Mouse (Mus musculus) limb, embryonic 15.5 days (tissue): ENCODE data around the gene Ugt1a8. TPM values are rescaled to one million over a fixed set of nuclear protein-coding genes. Genes with fewer than 3 reads are reported as not detected.
A peak's percentile ranks its signal among the peaks of the same experiment; 100 is the strongest.

ENCODE experiments used
- ATAC-seq: fragments of 200-750 bp; cut with Nextera tagmentation; 2 replicates; pipeline ENCODE4 v1.8.0; 2017; ENCODE audit warnings: low read depth, moderate TSS enrichment; ENCODE audit not compliant: insufficient number of reproducible peaks, low FRiP score, low TSS enrichment
- H3K27ac ChIP-seq: fragments of 300-500 bp; sonication (generic); 2 replicates; pipeline ENCODE4 v1.5.1; 2015; ENCODE audit warnings: moderate library complexity, mild to moderate bottlenecking, inconsistent platforms
- H3K27me3 ChIP-seq: fragments of 300-500 bp; sonication (generic); 2 replicates; pipeline ENCODE4 v1.6.1; 2015; ENCODE audit warnings: inconsistent platforms
- H3K36me3 ChIP-seq: fragments of 300-500 bp; sonication (generic); 2 replicates; pipeline ENCODE4 v1.6.1; 2015; ENCODE audit warnings: inconsistent platforms
- H3K4me1 ChIP-seq: fragments of 300-500 bp; sonication (generic); 2 replicates; pipeline ENCODE4 v1.6.1; 2015; ENCODE audit warnings: inconsistent platforms
- H3K4me2 ChIP-seq: fragments of 300-500 bp; sonication (generic); 2 replicates; pipeline ENCODE4 v1.6.1; 2015; ENCODE audit warnings: mild to moderate bottlenecking, inconsistent platforms
- H3K4me3 ChIP-seq: fragments of 300-500 bp; sonication (generic); 2 replicates; pipeline ENCODE4 v1.5.1; 2015; ENCODE audit warnings: mild to moderate bottlenecking, inconsistent platforms
- H3K9ac ChIP-seq: fragments of 300-500 bp; sonication (generic); 2 replicates; pipeline ENCODE4 v1.6.1; 2015; ENCODE audit warnings: inconsistent platforms
- H3K9me3 ChIP-seq: fragments of 300-500 bp; sonication (generic); 2 replicates; pipeline ENCODE4 v1.6.1; 2016; ENCODE audit warnings: inconsistent platforms
- WGBS: fragments of 180-500 bp; shearing (Covaris S2); methylation state at CpG from one replicate; pipeline ENCODE4 v1.1.7; 2015; 5-methylcytosine and 5-hydroxymethylcytosine counted together
- polyA plus RNA-seq: library from polyadenylated mRNA; unstranded; fragments of >200 nt; fragmentation: Nextera tagmentation; extraction: Ambion mirVana; gene quantifications from 2 replicates; pipeline ENCODE4 v1.2.1, GENCODE M21; 2015

Gene Ugt1a8
- polyA plus RNA-seq, 1 experiment from 2014 or later, result not detected

DNA sequence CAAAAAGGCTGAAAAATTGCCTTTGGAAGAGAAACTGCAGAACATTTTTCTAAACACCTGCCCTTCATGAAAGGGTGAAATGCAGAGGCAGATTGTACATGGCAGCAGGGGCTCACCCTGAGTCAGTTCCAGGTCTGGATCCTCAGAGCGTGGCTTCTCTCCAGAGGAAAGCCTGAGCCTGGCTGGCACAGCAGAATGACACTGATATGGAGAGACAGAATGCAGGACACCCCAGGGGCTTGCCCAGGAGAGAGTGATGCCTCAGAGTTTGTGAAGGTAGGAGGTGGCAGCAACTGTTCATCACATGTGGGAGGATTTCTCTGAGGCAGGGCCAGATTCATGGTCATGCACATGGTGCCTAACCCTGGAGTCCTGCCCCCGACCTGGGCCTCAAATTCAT, 112.4 kb downstream of the Ugt1a8 start:
- Histone ChIP-seq H3K9me3 (no peaks in the 10 kb centered on the region), H3K27me3 (no peaks in the 10 kb centered on the region), H3K27ac (no peak overlapping the region), H3K36me3 (no peaks in the 10 kb centered on the region), H3K4me1 (0 out of 2 replicates have a peak, but pooled peaks cover under 1% of the 10 kb centered on the region), H3K9ac (no peak overlapping the region), H3K4me3 (no peak overlapping the region), H3K4me2 (no peak overlapping the region)
- WGBS, result 74% methylated on average over 2 of the region's 2 CpGs
- ATAC-seq, result no peak

DNA sequence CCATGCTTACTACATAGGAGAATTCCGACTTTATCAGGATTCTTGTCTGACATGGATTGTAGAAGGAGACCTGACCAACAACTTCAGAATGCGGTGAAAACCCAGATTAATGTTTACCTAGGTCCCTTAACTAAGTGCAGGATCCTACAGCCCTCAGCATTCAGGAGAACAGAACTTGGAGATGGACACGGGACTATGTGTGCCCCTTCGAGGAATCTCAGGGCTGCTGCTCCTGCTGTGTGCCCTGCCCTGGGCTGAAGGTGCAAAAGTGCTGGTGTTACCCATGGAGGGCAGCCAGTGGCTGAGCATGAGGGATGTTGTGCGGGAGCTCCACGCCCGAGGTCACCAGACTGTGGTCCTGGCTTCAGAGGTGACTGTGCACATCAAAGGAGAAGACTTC, 112.8 kb downstream of the Ugt1a8 start, which contains the start of gene Ugt1a2:
Gene Ugt1a2 (plus strand): TSS at position 146 of the 400 bp plus-strand sequence.
- H3K4me2 ChIP-seq, result no peak within 1 kb of the TSS
- ATAC-seq, result no peak
- 77% methylated on average over 7 of the region's 7 CpGs for WGBS

DNA sequence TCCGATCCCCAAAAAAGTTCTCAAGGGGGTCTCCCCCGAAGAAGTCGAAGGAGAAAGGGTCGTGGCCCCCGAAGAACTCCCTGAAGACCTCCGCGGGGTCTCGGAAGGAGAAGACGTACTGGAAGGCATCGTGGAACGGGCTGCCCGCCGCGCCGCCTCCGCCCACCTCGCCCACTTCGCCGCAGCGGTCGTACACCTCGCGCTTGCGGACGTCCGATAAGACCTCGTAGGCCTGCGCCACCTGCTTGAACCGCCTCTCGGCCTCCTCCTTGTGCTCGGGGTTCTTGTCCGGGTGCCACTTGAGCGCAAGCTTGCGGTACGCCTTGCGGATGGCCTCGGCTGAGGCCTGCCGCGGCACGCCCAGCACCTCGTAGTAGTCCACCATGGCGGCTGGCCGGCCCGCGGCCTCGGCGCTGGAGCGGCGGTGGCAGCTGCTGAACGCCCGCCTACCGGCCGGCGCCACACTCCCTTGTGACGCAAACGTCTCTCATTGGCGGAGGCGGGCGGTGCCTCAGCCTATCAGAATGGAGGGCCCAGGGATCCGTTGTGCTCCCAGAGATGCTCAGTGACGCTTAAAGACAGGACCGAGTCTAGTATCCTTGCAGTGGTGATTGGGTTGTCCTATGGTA, 117.8 kb downstream of the Ugt1a8 start, which contains the start of gene Dnajb3:
Gene Dnajb3 (minus strand): TSS at position 489 of the 629 bp plus-strand sequence.
- H3K9ac ChIP-seq, result peak within 1 kb of the TSS; percentile 54
- no peaks in the 10 kb centered on the region for H3K27me3 ChIP-seq
- WGBS, result 6% methylated on average over 62 of the region's 62 CpGs
- peak; percentile 92 for ATAC-seq
- H3K27ac ChIP-seq, result no peak within 1 kb of the TSS
- H3K4me2 ChIP-seq, result peak within 1 kb of the TSS; percentile 87
- H3K4me3 ChIP-seq, result peak within 1 kb of the TSS; percentile 54
- H3K9me3 ChIP-seq, result no peaks in the 10 kb centered on the region
- H3K4me1 ChIP-seq, result peaks cover 10% of the 10 kb centered on the region
- H3K36me3 ChIP-seq, result no peaks in the 10 kb centered on the region

More for the DNA sequence above, 112.8 kb downstream of the Ugt1a8 start, which contains the start of gene Ugt1a2:
- no peaks in the 10 kb centered on the region for H3K9me3 ChIP-seq
- H3K4me1 ChIP-seq, result peaks cover 4% of the 10 kb centered on the region
- no peaks in the 10 kb centered on the region for H3K27me3 ChIP-seq
- H3K36me3 ChIP-seq, result no peaks in the 10 kb centered on the region
- H3K27ac ChIP-seq, result no peak within 1 kb of the TSS
- no peak within 1 kb of the TSS for H3K4me3 ChIP-seq
- H3K9ac ChIP-seq, result no peak within 1 kb of the TSS

DNA sequence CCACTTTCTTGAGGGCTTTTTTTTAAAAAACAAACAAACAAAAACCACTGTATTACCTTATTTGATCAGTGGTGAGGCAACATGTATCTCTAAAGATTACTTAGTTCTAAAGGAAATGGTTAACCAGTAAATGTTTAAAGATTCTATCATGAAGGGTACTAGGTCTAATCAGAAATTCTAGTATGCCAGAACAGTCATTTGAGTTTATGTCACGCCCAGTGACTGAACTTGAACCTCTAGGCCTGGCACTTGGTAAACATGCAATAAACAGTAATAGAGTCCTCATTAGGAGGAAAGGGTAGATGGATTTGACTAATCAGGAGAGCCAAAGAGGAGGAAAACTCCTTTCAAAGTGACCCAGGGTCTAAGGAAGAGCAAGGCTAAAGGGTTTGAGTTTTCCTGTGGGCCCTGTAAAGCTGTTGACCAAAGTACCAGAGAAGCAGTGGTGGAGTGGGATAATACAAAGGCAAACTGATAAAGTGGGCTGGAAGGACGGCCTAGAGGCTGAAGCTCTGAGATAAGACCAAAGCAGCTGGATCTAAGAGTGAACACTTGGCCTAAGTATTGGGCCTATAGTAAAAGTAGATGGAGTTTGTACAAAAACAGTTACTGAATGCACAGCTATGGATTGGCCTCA, 119.3 kb downstream of the Ugt1a8 start:
- Histone ChIP-seq H3K36me3 (no peaks in the 10 kb centered on the region), H3K4me1 (peaks cover 10% of the 10 kb centered on the region), H3K27ac (no peak overlapping the region), H3K27me3 (no peaks in the 10 kb centered on the region), H3K4me3 (no peak overlapping the region), H3K9me3 (peaks cover 7% of the 10 kb centered on the region), H3K4me2 (no peak overlapping the region), H3K9ac (no peak overlapping the region)
- 73% methylated on average over 2 of the region's 2 CpGs for WGBS
- ATAC-seq, result no peak

DNA sequence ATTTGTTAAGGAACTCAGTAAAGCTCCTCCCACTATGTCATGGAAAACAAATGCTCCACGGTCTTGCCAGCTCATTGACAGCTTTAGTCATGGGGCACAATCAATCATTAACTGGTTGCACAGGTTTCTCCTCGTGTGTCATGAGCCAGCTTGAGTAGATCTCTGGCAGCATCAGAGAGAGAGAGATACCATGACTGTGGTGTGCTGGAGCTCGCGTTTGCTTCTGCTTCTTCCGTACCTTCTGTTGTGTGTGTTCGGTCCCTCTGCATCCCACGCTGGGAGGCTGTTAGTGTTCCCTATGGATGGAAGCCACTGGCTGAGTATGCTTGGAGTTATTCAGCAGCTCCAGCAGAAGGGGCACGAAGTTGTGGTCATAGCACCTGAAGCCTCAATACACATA, 124.2 kb downstream of the Ugt1a8 start, which contains the start of gene Ugt1a1:
Gene Ugt1a1 (plus strand): TSS at position 148 of the 400 bp plus-strand sequence.
- Histone ChIP-seq H3K27me3 (no peaks in the 10 kb centered on the region), H3K27ac (no peak within 1 kb of the TSS), H3K4me1 (no peaks in the 10 kb centered on the region), H3K36me3 (no peaks in the 10 kb centered on the region), H3K9me3 (peaks cover 44% of the 10 kb centered on the region), H3K4me3 (no peak within 1 kb of the TSS), H3K4me2 (no peak within 1 kb of the TSS), H3K9ac (no peak within 1 kb of the TSS)
- WGBS, result 66% methylated on average over 8 of the region's 8 CpGs
- ATAC-seq, result no peak

DNA sequence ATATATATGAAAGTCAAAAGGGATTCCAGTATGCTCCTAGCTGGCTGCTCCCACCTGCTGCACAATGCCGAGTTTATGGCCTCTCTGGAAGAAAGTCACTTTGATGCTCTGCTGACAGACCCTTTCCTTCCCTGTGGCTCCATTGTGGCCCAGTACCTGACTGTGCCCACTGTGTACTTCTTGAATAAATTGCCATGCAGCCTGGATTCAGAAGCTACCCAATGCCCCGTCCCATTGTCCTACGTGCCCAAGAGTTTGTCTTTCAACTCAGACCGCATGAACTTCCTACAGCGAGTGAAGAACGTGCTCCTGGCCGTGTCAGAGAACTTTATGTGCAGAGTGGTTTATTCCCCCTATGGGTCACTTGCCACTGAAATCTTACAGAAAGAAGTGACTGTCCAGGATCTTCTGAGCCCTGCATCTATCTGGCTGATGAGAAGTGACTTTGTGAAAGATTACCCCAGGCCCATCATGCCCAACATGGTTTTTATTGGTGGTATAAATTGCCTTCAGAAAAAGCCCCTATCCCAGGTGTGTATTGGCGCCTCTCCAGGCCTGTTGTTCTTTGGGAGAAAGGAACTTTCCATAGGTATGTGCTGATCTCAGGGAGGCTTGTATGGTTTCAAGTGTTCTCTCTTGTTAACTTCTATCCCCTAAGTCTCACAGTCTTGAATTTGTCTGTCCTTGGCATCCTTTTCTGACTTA, 124.9 kb downstream of the Ugt1a8 start:
- Histone ChIP-seq H3K36me3 (no peaks in the 10 kb centered on the region), H3K4me3 (no peak overlapping the region), H3K27ac (no peak overlapping the region), H3K4me2 (no peak overlapping the region), H3K4me1 (no peaks in the 10 kb centered on the region), H3K9me3 (peaks cover 50% of the 10 kb centered on the region), H3K9ac (no peak overlapping the region), H3K27me3 (no peaks in the 10 kb centered on the region)
- peak; percentile 49 for ATAC-seq
- 59% methylated on average over 8 of the region's 8 CpGs for WGBS

DNA sequence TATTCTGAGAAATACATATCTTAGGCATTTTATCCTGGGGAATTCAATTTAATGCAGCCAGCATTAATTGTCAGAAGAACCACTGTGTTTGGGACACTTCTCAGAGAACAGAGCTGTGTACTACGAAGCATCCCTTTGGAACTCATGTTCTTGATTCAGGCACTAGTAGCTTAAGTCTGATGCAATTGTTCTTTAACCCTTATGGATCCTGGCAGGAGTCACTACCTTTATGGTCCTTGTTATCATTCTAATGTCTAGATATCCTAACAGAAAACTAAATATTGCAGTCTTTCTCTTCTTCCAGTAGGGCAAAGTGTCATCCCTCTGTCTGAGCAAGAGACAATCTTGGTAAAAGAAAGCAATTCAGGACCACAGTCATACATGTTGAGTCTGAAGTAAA, 125.4 kb downstream of the Ugt1a8 start:
- Histone ChIP-seq H3K27me3 (no peaks in the 10 kb centered on the region), H3K9ac (no peak overlapping the region), H3K4me3 (no peak overlapping the region), H3K4me2 (no peak overlapping the region), H3K36me3 (no peaks in the 10 kb centered on the region), H3K27ac (no peak overlapping the region), H3K4me1 (no peaks in the 10 kb centered on the region), H3K9me3 (peaks cover 52% of the 10 kb centered on the region)
- 75% methylated on average over 1 of the region's 1 CpGs for WGBS
- ATAC-seq, result no peak

DNA sequence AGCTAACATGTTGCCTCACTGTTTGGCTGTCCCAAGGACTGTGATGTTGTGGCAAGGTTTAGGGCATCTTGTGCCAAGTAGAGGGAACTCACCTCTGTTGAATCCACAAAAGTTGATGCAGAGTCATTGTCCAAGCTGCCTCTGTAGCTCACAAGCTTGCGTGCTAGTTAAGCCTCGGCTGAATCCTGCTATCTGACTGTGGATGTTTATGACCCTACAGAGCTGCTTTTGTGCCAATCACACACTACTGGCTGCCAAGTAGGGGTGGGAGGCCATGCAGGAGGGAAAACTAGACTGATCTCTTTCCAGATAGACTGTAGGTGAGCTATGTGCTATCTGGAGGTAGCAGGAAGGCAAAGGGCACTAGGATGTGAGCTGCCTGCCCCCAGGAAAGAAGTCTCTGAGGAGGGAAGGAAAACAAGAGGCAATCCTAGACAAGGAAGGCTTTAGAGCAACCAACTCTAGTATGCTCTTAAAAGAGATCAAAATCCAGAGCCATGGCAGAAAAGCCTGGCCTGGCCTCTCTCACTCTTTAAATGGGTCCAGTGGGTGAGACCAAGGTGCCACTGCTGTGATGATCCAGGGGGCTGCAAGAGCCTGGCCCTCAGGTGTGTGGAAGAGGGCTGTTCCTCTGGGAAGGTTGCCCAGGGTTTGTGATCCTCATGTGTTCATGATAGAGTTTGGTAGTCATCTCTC, 126.3 kb downstream of the Ugt1a8 start:
- Histone ChIP-seq H3K9me3 (peaks cover 52% of the 10 kb centered on the region), H3K9ac (no peak overlapping the region), H3K36me3 (no peaks in the 10 kb centered on the region), H3K4me1 (no peaks in the 10 kb centered on the region), H3K27me3 (no peaks in the 10 kb centered on the region), H3K4me3 (no peak overlapping the region), H3K4me2 (no peak overlapping the region), H3K27ac (no peak overlapping the region)
- 81% methylated on average over 2 of the region's 2 CpGs for WGBS
- ATAC-seq, result peak; percentile 7; the same call in 1 of the 2 replicates

DNA sequence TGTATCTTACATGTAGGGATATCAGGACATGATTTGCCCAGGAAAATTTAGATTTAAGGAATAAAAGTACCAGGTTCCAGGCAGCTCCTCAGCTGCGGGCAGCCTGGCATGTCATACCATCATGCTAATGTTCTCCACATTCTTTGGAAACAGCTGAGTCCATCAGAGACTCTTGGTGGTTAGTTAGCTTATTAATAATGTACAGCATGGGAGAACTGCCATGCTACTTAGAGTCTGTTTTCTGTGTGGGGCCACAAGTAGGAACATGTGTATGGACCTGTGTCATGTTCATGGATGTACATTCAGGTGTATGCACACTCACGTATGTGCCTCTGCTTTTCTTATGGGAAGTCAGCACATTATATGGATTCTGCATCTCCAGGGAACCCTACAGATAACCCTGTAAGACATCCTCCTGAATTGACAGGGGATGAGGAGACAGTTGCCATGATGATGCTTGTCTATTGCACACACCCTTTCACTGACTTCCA, 126.9 kb downstream of the Ugt1a8 start:
- no peaks in the 10 kb centered on the region for H3K27me3 ChIP-seq
- peaks cover 52% of the 10 kb centered on the region for H3K9me3 ChIP-seq
- no peak overlapping the region for H3K4me2 ChIP-seq
- no peaks in the 10 kb centered on the region for H3K4me1 ChIP-seq
- H3K9ac ChIP-seq, result no peak overlapping the region
- WGBS, result 76% methylated on average over 2 of the region's 2 CpGs
- H3K36me3 ChIP-seq, result no peaks in the 10 kb centered on the region
- ATAC-seq, result peak; percentile 0; the same call in 1 of the 2 replicates
- H3K4me3 ChIP-seq, result no peak overlapping the region
- no peak overlapping the region for H3K27ac ChIP-seq

DNA sequence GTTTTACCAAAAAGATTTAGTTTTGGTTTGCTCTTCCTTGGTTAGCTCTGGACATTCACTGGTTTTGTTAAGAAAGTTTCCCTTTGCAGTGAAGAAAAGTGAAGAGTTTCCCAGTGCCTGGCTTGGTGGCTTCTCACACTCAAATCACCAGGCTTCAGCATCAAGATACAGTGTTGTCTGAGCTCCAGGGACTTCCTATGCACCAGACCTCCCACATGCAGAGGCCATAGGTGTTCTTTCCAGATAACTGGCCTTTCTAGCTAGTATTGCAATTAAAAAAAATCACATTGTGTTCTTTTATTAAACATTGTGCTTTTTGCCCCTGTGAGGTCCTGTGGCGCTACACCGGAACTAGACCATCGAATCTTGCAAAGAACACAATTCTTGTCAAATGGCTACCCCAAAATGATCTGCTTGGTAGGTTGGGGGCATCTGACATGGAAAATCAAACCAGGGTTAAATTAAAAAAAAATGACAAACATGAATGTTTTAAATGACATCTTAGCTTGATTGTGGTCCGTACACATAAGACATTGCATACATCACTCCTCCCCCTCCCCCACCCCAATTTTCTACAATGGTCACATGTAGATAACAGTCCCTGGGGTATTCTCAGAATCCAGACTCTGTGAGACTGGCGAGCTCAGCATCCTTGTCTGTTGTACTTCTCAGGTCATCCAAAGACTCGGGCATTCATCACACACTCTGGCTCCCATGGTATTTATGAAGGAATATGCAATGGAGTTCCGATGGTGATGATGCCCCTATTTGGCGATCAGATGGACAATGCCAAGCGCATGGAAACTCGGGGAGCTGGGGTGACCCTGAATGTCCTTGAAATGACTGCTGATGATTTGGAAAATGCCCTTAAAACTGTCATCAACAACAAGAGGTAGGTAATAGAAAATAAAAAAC, 128.1 kb downstream of the Ugt1a8 start:
- H3K36me3 ChIP-seq, result no peaks in the 10 kb centered on the region
- H3K4me1 ChIP-seq, result no peaks in the 10 kb centered on the region
- peaks cover 52% of the 10 kb centered on the region for H3K9me3 ChIP-seq
- 68% methylated on average over 10 of the region's 10 CpGs for WGBS
- no peak overlapping the region for H3K9ac ChIP-seq
- H3K27ac ChIP-seq, result no peak overlapping the region
- no peaks in the 10 kb centered on the region for H3K27me3 ChIP-seq
- ATAC-seq, result no peak
- H3K4me2 ChIP-seq, result no peak overlapping the region
- no peak overlapping the region for H3K4me3 ChIP-seq

DNA sequence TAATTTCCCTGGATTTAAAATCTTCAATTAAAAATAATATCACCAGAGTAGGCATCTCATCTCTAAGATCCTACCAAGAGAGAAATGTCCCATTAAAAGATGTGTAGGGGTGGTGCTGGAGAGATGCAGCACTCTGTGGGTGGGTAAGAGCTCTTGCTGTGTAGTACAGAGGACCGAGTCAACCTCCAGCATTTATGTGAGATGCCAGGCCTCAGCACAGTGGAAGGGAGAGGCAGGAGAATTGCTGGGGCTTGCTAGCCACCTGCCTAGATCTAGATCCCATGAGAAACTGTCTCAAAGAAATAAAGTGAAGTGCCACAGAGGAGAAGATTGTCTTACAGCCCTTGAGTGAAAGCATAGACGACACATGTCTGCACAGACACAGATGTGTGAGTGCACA, 128.9 kb downstream of the Ugt1a8 start:
- ATAC-seq, result no peak
- Histone ChIP-seq H3K4me1 (no peaks in the 10 kb centered on the region), H3K27ac (no peak overlapping the region), H3K4me3 (no peak overlapping the region), H3K27me3 (no peaks in the 10 kb centered on the region), H3K36me3 (no peaks in the 10 kb centered on the region), H3K9me3 (peaks cover 49% of the 10 kb centered on the region), H3K9ac (no peak overlapping the region), H3K4me2 (no peak overlapping the region)
- 55% methylated on average over 2 of the region's 2 CpGs for WGBS
